Mouse (Mus musculus) megakaryocyte progenitor cell, adult 5-6 weeks (primary cell): Measurements from ENCODE around the gene Prkd2. TPM values are rescaled to one million over a fixed set of nuclear protein-coding genes. Genes with fewer than 3 reads are reported as not detected.
A peak's percentile ranks its signal among the peaks of the same experiment; 100 is the strongest.

ENCODE experiments used
- ATAC-seq: replicated peaks from 2 replicates; pipeline ENCODE4 v1.8.0; 2016; ENCODE audit warnings: mild to moderate bottlenecking, moderate TSS enrichment, inconsistent platforms; ENCODE audit not compliant: poor library complexity
- total RNA-seq, 2 experiments: library from RNA; stranded (forward) in 1 of 2; stranded (reverse) in 1 of 2; fragments of 157-497, 149-512 nt in 1 of 2; fragments of 200-1000 nt in 1 of 2; gene quantifications; 2 replicates each; pipeline versions ENCODE4 v1.2.3 to v1.2.4; 2015 to 2017

The Prkd2 gene
- 6.2 and 8.8 TPM in 2 replicates for total RNA-seq (2015)
- 6.0 and 8.8 TPM in 2 replicates for total RNA-seq (2017)

DNA sequence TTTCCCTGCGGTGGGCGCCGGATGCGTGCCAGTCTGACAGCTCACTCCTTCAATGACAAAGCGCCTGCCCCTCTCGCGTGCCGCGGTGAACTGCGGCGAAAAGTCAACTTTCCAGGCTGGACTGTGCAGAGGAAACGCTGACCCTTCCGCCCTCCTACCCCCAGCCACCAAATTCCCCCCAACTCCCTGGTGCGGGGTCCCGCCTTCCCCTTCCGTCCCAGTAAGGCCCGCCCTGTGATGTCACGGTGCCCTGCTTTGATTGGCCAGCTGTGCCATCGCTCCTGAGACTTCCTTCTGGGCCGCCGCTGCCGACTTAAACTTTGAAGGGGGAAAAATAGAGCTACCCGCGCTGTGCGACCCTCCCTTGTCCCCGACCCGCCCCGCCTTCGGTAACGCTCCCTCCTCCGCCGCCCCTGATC, at the start of gene Prkd2:
Gene Prkd2 (plus strand): TSS at position 258 of the 419 bp plus-strand sequence.
- peak; percentile 71 for ATAC-seq

DNA sequence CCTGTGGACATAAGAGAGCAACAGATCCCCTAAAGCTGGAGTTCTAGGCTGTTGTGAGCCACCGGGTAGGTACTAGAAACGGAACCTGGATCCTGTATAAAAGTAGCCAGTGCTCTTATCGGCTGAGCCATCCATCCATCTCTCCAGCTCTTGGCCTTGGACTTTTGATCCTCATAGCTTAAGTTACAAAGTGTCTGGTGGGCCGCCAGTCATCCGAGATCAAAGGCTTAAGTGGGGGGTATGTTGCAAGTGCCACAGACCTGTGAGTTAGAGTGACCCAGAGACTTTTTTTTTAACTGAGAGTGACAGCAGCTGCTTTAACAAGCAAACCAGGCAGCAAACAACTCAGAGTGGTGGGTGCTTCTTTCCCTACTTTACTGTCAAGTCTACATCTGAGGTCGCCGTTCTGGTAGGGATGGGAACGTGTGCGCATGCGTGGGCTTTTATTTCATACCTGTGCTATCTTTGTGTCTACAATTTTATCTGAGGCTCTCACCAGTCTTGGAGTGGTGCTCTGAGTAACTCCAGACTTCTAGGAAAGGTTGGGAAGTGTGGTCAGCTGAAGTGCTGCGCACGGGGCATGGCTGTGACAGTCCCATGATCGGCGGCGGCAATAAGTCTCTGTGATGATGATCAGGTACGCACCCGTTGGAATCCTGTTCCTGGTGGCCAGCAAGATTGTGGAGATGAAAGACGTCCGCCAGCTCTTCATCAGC, 49.5 kb upstream of the Prkd2 start:
- ATAC-seq: no peak

GRCm38 (mm10) chr7:16794886-16795285, 47.8 kb upstream of the Prkd2 start:
- no peak for ATAC-seq

- ATAC-seq: peak; percentile 80
Measured at GRCm38 (mm10) chr7:16804409-16805028, 38.2 kb upstream of the Prkd2 start.

DNA sequence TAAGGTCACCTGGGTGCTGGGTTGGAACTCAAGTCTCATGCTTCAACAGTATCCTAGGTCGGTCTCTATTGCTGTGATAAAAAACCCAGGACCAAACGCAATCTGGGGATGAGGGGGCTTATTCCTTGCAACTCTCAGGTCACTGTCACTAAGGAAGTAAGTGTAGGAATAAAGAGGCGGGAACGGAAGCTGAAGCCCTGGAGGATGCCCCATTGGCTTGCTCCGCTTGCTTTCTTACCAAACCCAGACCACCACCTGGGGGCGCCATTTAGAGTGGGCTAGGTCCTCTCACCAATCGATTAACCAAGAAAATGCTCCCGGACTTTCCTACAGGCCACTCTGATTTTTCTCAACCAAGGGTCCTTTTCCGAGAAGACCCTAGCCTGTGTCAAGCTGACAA, 34.8 kb upstream of the Prkd2 start:
- ATAC-seq: peak; percentile 43; the same call in 1 of the 2 replicates

DNA sequence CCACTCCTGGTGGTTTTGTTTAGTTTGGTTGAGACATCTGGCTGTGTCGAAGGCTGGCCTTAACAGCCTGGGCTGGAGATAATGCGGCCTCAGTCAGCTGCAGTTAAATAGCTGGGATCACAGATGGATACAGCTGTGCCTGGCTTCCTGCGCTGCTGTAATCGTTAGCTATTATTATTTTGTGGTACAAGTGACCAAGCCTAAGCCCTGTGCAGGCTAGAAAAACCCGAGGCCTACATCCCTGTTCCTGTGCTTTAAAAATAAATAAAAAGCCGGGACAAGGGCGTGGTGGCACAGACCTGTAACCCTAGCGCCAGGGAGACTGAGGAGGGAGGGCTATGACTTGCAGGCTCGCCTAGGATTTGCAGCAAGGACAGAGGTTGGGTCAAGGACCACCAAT, 34.1 kb upstream of the Prkd2 start:
- ATAC-seq: no peak

DNA sequence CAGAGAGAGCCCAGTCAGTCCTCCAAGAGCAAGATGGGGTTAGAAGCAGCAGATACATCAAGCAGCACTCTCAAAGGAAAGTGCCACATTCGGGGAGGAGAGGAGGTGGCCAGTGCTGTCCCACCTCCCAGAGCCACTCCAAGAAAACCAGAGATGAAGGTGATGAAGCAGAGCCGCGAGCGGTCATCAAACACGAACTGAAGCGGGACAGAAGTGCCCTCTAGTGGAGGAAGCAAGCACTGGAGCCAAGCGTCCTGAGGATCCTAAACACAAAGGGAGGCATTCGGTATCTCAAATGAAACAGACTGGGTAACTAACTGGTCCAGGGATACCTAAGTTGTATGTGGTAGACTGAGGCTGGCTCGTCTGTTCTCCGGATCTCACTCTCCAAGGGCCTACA, 33.0 kb upstream of the Prkd2 start:
- ATAC-seq: peak; percentile 82

GRCm38 (mm10) chr7:16810399-16810919, 32.2 kb upstream of the Prkd2 start:
- ATAC-seq: no peak

GRCm38 (mm10) chr7:16810920-16811648, 31.6 kb upstream of the Prkd2 start:
- no peak for ATAC-seq

DNA sequence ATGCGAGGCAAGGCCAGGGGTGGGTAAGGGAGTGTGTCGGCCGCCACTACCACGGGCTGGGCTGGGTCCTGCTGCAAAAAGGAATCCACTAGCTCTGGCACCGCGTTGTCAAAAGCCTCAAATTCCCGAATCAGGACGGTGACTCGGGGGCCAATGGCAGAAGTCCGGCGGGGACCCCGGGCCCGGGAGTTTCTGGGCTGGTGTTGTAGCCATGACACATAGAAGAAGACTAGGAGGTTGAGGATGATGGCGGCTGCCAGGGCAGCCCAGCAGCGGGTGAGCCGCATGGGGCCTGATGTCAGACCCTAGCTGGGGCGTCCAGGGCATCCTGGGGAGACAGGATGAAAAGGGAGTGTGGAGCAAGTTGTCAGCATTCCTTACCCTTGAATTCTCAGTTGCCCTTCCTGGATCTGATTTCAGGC, 31.0 kb upstream of the Prkd2 start:
- ATAC-seq: no peak

DNA sequence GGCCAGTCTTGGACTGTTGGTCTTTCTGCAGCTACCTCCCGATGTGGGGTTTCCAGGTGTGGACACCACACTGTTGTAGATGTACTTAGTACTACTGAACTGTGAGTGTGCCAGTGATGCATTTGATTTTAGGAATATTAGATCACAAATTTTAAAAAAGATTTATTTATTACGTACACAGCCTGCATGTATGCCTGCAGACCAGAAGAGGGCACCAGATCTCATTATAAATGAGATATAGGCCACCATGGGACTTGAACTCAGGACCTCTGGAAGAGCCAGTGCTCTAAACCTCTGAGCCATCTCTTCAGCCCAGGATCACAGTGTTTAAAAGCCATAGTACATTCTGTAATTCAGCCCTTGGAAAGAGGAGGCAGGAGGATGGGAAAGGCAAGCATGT, 30.2 kb upstream of the Prkd2 start:
- no peak for ATAC-seq

GRCm38 (mm10) chr7:16815351-16815941, 27.3 kb upstream of the Prkd2 start, which contains the start of gene Strn4:
Gene Strn4, plus strand, starts transcription at chr7:16815889.
- ATAC-seq: no peak

GRCm38 (mm10) chr7:16816078-16816474, 26.6 kb upstream of the Prkd2 start:
- ATAC-seq: peak; percentile 47

DNA sequence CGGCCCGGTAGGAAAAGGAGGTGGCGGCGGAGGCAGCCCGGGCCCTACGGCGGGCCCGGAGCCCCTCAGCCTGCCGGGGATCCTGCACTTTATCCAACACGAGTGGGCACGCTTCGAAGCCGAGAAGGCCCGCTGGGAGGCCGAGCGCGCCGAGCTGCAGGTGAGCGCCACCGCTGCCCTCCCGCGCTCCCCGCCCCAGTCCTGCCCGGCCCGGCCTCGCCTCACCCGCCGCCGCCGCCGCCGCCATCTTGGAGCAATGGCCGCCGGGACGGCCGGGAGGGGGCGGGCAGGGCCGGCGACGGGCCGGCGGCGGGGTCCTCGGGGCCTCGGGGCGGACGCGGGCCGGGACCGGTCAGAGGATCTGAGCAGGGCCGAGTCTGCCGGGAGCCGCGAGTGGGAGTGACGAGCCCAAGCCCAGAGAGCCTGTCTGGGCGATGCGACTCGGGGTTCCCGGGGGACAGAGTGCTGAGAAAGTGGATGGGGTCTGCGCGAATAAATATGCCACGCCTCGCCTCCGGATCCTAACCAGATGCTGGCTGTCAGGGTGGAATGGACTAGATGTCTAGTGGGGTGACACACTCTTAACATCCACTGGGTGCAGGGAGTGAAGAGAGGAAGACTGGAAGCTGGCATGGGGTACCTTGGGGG, 26.1 kb upstream of the Prkd2 start, which contains the start of gene Fkrp:
Gene Fkrp (minus strand): TSS at position 258 of the 648 bp plus-strand sequence.
- ATAC-seq: peak; percentile 19; the same call in 1 of the 2 replicates

- no peak for ATAC-seq
Measured at GRCm38 (mm10) chr7:16817693-16818092, 25.0 kb upstream of the Prkd2 start.

DNA sequence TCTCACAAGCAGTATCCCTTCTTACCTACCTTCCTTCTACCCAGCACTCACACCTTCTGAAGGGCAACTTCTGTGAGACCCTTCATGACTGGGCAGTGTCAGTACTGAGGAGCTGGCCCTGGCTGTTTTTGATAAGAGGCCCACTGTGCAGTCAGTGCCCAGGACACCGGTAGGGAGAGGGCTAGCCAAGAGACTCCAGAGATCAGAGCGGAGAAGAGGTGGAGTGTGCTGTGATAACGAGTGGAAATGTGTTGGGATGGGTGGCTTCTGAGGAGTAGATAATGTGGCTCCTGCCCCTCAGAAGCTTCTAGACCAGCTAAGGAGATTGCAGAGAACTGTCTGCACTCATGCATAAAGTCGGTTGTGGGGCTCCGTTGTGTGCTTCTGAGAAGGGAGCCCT, 22.9 kb upstream of the Prkd2 start:
- peak; percentile 66 for ATAC-seq

GRCm38 (mm10) chr7:16820271-16820763, 22.4 kb upstream of the Prkd2 start:
- peak; percentile 47 for ATAC-seq

DNA sequence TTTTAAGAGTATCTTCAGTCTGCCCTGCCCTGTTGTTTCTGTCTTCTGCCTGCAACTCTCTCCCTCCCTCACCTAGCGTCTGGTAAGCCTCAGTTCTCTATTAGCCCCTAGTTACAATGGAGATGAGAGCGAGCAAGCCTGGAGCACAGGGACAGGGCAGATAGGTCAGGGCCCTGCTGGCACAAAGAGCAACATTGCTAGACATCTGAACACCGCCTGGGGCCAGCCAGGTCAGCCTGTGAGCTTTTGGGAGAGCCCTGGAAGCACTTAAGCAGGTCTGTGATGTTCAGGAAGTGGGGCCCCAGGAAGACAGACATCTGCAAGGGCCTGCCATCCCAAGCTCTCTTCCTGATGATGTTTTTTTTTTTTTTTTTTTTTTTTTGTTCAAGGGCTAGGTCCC, 21.6 kb upstream of the Prkd2 start:
- ATAC-seq: no peak

DNA sequence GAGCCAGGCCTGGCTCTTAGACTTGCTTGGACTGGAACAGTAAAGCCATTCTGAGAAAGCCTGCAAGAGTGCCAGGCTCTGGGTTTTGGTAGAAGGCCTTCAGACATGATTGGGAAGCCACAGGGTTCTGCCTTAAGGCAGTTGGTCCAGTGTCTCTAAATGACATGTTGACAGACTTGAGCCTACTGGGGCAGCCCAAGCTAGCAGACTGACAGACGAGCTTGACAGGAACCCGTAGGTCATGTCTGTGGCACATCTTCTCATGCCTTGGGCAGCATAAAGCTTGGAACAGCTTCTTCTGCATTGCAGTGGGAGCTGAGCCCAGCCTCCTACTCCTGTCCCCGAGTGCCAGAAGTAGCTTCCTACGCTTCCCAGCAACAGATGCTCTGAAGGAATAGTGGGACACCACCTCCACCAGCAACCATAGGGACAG, 21.0 kb upstream of the Prkd2 start:
- no peak for ATAC-seq

DNA sequence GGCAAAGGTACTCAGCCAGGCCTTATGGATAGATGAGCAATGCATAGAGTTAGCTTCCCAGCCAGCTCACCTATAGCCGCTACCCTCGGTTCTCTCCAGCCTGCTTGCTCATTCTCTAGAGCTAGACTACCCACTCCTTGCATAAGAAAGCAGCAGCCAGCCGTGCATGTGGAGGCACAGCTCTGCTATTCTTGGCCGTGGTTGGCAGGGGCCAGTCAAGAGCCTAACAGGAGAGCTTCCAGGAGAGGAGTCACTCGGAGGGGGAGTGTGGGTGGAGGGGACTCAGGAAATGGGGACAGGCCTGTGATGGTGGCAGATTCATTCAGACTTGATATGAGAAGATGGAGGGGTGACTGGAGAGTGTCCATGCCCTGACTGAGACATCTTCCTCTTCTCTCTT, 19.0 kb upstream of the Prkd2 start:
- ATAC-seq: no peak
